Mouse (Mus musculus) heart, adult 2 months (tissue): ENCODE measurements around the gene Tada1.

Experiments
- CTCF ChIP-seq: fragments of 200-600 bp; IDR thresholded peaks from 2 replicates; pipeline ENCODE4 v1.8.1; 2022; ENCODE audit warnings: antibody characterized with exemption, mild to moderate bottlenecking, moderate library complexity
- EP300 ChIP-seq: fragments of 200-500 bp; IDR thresholded peaks from 2 replicates; pipeline ENCODE4 v1.6.1; 2011; ENCODE audit warnings: low read depth, low read length, control low read depth; ENCODE audit not compliant: insufficient read depth
- POLR2A ChIP-seq: fragments of 200-500 bp; IDR thresholded peaks from 2 replicates; pipeline ENCODE4 v1.6.1; 2011; ENCODE audit warnings: mild to moderate bottlenecking, low read depth, low read length, control low read depth; ENCODE audit not compliant: insufficient read depth

DNA sequence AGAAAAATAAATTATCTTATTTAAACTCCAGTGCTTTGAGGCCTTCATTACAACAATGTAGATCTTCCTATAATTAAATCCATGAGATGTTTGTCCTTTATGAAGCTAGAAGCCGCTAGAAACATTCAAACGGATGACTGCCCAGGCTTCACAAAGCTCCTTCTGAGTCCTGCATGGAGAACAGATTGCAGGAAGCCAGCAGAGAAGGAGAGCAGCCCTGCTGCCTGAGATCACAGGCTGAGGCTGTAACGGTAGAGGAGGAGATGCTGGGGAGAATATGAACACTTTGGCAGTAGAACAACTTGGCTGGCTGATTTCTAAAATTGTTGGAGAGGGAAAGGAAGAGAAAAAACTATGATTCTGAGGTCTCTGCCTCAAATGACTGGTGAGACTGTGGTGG, 48.1 kb upstream of the Tada1 start:
- TF ChIP-seq CTCF (no peak), POLR2A (no peak), EP300 (no peak)
